Mouse (Mus musculus): ENCODE results near the gene Gm49395. TPM values are rescaled to one million over a fixed set of nuclear protein-coding genes. Genes with fewer than 3 reads are reported as not detected.

The Gm49395 gene
- polyA plus RNA-seq, 1 experiment from 2014 or later: 3.9 TPM

DNA sequence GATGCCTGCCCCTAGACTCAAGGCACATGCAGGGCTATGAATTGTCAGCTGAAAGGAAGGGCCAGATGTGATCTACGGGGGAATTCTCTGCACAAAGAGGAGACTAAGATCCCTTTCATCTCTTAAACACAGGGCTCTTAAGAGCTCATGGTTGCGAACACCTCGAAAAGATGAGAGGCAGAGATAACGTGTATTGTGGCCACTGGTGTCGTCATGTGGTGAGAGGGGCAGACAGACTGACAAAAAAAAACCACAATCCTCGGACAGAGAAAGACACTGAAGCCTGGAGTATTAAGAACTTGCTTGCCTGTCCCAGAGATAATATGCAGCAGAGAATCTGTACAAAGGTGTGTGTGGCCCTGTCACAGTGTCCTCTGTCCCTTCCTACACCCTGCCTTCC is 90.2 kb downstream of the Gm49395 start:
- DNase-seq (no peak), ATAC-seq (no peak)
- TF ChIP-seq EP300 (IDR thresholded peaks at IDR 0.05; ENCODE audit: low read depth): no peak
- no peak for TF ChIP-seq CTCF (IDR thresholded peaks at IDR 0.05; ENCODE audit: low read depth)
- H3K27me3 ChIP-seq (ENCODE audit: insufficient read depth, low read length): no peaks in the 10 kb centered on the region
- WGBS (ENCODE audit: insufficient replicate concordance): 34% methylated on average over 6 of the region's 6 CpGs
- no peak overlapping the region for H3K27ac ChIP-seq (ENCODE audit: low read depth)
- no peaks in the 10 kb centered on the region for H3K4me1 ChIP-seq (ENCODE audit: insufficient read depth)
- no peak overlapping the region for H3K9ac ChIP-seq (replicated peaks)
- H3K9me3 ChIP-seq (ENCODE audit: low read length): no peaks in the 10 kb centered on the region
- no peaks in the 10 kb centered on the region for H3K36me3 ChIP-seq (replicated peaks; ENCODE audit: insufficient read depth, low read length)
- H3K4me2 ChIP-seq (ENCODE audit: low read depth, low read length): no peak overlapping the region
- H3K4me3 ChIP-seq (ENCODE audit: low read depth, low read length): no peak overlapping the region

DNA sequence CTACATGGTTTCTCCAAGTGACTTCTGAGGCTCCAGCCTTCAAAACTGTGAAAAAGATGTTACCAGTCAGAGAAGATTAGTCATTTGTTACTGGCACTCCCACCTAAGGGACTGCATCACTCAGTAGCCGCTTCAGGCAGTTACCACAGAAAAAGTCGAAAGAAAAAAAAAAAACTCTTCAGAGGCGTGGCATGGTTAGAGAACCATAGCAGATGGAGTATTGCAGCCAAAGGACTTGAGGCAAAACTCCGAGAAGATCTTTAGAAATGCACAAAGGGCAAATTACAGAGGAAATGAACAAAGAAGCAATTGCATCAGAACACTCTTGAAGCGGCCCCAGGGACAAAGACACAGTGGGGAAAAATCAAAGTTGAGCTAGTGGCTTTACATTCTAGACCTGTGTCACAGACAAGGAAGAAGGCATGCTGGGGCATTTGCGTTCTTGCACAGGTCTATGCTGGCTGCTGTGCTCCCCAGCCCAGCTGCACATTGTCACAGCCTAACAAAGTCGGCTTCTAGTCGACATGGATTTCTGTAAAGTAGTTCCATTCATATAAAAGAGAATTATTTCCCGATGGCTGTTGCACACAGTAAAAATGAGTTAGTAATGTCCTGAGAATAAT is 95.4 kb downstream of the Gm49395 start:
- Histone ChIP-seq H3K4me2 (ENCODE audit: low read depth, low read length) (no peak overlapping the region), H3K4me3 (ENCODE audit: low read depth, low read length) (no peak overlapping the region), H3K9me3 (ENCODE audit: low read length) (no peaks in the 10 kb centered on the region), H3K9ac (replicated peaks) (no peak overlapping the region), H3K4me1 (ENCODE audit: insufficient read depth) (no peaks in the 10 kb centered on the region), H3K27ac (ENCODE audit: low read depth) (no peak overlapping the region), H3K27me3 (ENCODE audit: insufficient read depth, low read length) (no peaks in the 10 kb centered on the region), H3K36me3 (replicated peaks; ENCODE audit: insufficient read depth, low read length) (0 out of 2 replicates have a peak, but pooled peaks cover under 1% of the 10 kb centered on the region)
- ATAC-seq (no peak), DNase-seq (no peak)
- 63% methylated on average over 9 of the region's 9 CpGs for WGBS (ENCODE audit: insufficient replicate concordance)
- no peak for TF ChIP-seq CTCF (IDR thresholded peaks at IDR 0.05; ENCODE audit: low read depth)
- TF ChIP-seq EP300 (IDR thresholded peaks at IDR 0.05; ENCODE audit: low read depth): no peak

DNA sequence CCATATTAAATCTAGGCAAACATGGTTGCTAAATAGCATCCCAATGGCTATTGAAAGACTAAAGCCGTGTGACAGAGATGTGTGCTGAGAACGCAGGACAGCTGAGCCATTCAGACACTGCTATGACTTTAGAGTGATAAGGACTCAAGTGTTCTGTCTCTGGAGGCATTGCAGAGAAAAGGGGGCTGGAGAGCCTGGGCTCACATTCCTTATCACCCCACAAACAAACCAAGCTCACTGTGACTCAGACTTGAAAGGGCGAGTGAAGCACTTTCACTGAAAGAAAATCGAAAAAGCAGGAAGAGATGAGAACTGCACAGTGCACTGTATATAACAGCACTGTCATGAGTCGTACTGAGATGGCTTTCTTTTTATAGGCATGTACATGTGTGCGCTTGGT is 96.4 kb downstream of the Gm49395 start:
- Histone ChIP-seq H3K4me1 (ENCODE audit: insufficient read depth) (no peaks in the 10 kb centered on the region), H3K9me3 (ENCODE audit: low read length) (no peaks in the 10 kb centered on the region), H3K9ac (replicated peaks) (no peak overlapping the region), H3K27ac (ENCODE audit: low read depth) (no peak overlapping the region), H3K27me3 (ENCODE audit: insufficient read depth, low read length) (no peaks in the 10 kb centered on the region), H3K4me3 (ENCODE audit: low read depth, low read length) (no peak overlapping the region), H3K4me2 (ENCODE audit: low read depth, low read length) (no peak overlapping the region), H3K36me3 (replicated peaks; ENCODE audit: insufficient read depth, low read length) (0 out of 2 replicates have a peak, but pooled peaks cover 6% of the 10 kb centered on the region)
- TF ChIP-seq EP300 (IDR thresholded peaks at IDR 0.05; ENCODE audit: low read depth) (no peak), CTCF (IDR thresholded peaks at IDR 0.05; ENCODE audit: low read depth) (no peak)
- 45% methylated on average over 6 of the region's 6 CpGs for WGBS (ENCODE audit: insufficient replicate concordance)
- DNase-seq (no peak), ATAC-seq (no peak)

DNA sequence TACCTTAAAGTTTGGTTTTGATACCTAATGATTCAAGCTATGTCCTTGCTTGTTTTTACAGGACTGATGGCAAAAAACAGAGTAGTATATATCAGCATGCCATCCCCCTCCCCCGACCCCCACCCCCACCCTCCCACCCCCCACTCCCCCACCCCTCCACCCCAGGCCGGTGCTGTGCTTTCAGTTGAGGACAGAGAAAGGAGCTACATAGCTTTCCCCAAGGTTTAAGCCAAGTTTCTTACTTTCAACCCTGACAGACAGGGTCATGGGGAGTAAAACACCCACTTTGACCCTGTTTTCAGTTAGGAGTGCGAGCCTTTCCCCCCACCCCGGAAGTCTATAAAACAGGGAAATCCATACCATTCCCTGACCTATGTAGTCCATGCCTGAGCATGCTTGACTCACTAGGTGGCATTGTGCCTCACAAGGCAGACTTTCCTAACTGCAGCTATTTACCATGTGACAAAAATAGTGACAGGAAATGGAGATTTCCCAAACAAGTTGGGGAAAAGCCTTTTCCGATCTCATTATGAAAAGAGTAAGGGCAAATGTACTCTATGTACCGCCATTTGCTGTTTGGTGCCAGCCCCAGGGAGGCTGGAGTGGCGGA is 98.2 kb downstream of the Gm49395 start:
- no peaks in the 10 kb centered on the region for H3K27me3 ChIP-seq (ENCODE audit: insufficient read depth, low read length)
- H3K9ac ChIP-seq (replicated peaks): no peak overlapping the region
- no peak overlapping the region for H3K4me2 ChIP-seq (ENCODE audit: low read depth, low read length)
- DNase-seq (no peak), ATAC-seq (peak; percentile 48; the same call in 1 of the 2 replicates)
- no peaks in the 10 kb centered on the region for H3K4me1 ChIP-seq (ENCODE audit: insufficient read depth)
- H3K27ac ChIP-seq (ENCODE audit: low read depth): no peak overlapping the region
- no peak overlapping the region for H3K4me3 ChIP-seq (ENCODE audit: low read depth, low read length)
- 48% methylated on average over 7 of the region's 7 CpGs for WGBS (ENCODE audit: insufficient replicate concordance)
- TF ChIP-seq CTCF (IDR thresholded peaks at IDR 0.05; ENCODE audit: low read depth) (peak; percentile 62), EP300 (IDR thresholded peaks at IDR 0.05; ENCODE audit: low read depth) (no peak)
- peaks cover 3% of the 10 kb centered on the region; the same call in 1 of the 2 replicates for H3K9me3 ChIP-seq (ENCODE audit: low read length)
- H3K36me3 ChIP-seq (replicated peaks; ENCODE audit: insufficient read depth, low read length): 0 out of 2 replicates have a peak, but pooled peaks cover 6% of the 10 kb centered on the region

DNA sequence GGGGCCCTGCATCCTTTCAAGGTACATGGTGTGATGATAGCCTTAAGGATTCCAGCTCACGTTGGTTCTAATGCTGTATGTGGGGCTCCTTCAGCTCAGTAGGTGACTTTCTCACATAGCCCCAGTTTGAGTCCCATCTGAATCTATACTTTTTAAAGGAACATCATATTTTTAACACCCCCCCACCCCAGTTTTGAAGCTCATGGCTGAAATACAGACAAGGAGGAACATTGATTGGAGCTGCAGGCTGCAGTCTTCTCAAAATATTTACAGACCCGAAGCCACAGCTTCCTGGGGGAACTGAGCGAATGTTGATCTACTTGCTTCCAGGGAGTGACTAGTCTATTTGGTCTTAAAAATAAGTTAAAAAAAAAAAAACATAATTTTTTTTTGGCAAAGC is 98.9 kb downstream of the Gm49395 start:
- Histone ChIP-seq H3K4me1 (ENCODE audit: insufficient read depth) (no peaks in the 10 kb centered on the region), H3K27ac (ENCODE audit: low read depth) (no peak overlapping the region), H3K4me2 (ENCODE audit: low read depth, low read length) (no peak overlapping the region), H3K36me3 (replicated peaks; ENCODE audit: insufficient read depth, low read length) (0 out of 2 replicates have a peak, but pooled peaks cover 6% of the 10 kb centered on the region), H3K9ac (replicated peaks) (no peak overlapping the region), H3K27me3 (ENCODE audit: insufficient read depth, low read length) (no peaks in the 10 kb centered on the region), H3K9me3 (ENCODE audit: low read length) (peaks cover 3% of the 10 kb centered on the region; the same call in 1 of the 2 replicates), H3K4me3 (ENCODE audit: low read depth, low read length) (no peak overlapping the region)
- 55% methylated on average over 3 of the region's 3 CpGs for WGBS (ENCODE audit: insufficient replicate concordance)
- no peak for DNase-seq
- no peak for ATAC-seq
- no peak for TF ChIP-seq CTCF (IDR thresholded peaks at IDR 0.05; ENCODE audit: low read depth)
- no peak for TF ChIP-seq EP300 (IDR thresholded peaks at IDR 0.05; ENCODE audit: low read depth)

DNA sequence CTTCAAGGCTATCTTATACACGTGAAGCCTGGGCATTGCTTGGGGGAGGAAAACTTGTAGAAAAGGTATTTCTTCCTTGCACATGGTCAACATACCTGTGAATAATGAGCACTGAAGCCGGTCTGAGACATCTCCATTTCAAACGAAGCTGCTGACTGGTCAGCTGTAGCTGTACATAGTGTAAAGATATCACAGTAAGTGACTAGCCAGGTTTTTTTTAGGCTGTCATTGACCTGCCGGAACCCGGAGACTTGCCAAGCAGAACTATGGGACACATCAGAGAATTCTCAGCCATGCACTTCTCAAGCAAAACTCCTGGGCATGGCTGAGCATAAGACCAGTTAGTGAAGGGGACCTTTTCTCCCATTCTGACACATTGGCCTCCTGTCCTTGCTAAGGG is 99.6 kb downstream of the Gm49395 start:
- no peak overlapping the region for H3K4me3 ChIP-seq (ENCODE audit: low read depth, low read length)
- DNase-seq (no peak), ATAC-seq (no peak)
- no peak overlapping the region for H3K27ac ChIP-seq (ENCODE audit: low read depth)
- 0 out of 2 replicates have a peak, but pooled peaks cover 6% of the 10 kb centered on the region for H3K36me3 ChIP-seq (replicated peaks; ENCODE audit: insufficient read depth, low read length)
- 82% methylated on average over 5 of the region's 5 CpGs for WGBS (ENCODE audit: insufficient replicate concordance)
- H3K27me3 ChIP-seq (ENCODE audit: insufficient read depth, low read length): no peaks in the 10 kb centered on the region
- no peak overlapping the region for H3K4me2 ChIP-seq (ENCODE audit: low read depth, low read length)
- no peak overlapping the region for H3K9ac ChIP-seq (replicated peaks)
- peaks cover 3% of the 10 kb centered on the region; the same call in 1 of the 2 replicates for H3K9me3 ChIP-seq (ENCODE audit: low read length)
- TF ChIP-seq CTCF (IDR thresholded peaks at IDR 0.05; ENCODE audit: low read depth) (no peak), EP300 (IDR thresholded peaks at IDR 0.05; ENCODE audit: low read depth) (no peak)
- H3K4me1 ChIP-seq (ENCODE audit: insufficient read depth): no peaks in the 10 kb centered on the region
